Mouse (Mus musculus): ENCODE data around the gene D5Ertd579e.

D5Ertd579e gene

GRCm38 (mm10) chr5:36695461-36696231 lies at the start of gene D5Ertd579e:
Gene D5Ertd579e (minus strand): TSS chr5:36696024.
- peak; percentile 94 for DNase-seq (ENCODE audit: low spot score)

DNA sequence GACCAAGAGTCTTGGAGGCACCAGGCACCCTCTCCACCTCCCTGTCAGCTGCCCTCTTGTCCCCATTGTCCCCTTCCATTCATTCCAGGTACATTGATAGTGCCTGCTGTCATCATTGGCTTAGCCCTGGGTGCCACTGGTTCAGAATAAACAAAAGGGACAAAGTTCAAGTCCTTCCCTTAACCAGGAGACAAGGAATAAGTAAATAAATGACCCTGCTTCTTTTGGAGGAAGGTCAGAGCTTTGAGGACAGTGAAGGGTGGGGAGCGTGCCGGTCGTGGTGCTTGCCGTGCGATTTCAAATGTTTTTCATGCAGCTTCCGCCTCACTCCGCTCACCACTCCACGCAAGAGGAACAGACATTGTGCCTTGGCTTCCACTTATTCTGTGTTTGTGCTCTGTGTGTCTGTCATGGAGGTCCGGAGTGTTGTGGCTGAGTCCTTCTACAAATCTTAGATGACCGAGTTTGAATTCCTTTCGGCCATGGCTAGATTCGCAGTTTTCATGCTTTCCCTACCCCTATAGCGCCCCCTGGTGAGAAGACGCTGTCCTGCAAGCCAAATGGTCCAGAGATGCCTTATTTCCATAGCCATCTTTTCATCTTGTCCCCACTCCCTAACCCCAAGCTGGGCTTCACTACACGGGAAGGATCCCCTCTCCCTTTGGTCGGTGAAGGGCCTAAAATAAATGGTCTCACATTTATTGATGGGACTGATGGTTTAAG lies 46.5 kb upstream of the D5Ertd579e start:
- peak; percentile 75 for DNase-seq (ENCODE audit: low spot score)

DNA sequence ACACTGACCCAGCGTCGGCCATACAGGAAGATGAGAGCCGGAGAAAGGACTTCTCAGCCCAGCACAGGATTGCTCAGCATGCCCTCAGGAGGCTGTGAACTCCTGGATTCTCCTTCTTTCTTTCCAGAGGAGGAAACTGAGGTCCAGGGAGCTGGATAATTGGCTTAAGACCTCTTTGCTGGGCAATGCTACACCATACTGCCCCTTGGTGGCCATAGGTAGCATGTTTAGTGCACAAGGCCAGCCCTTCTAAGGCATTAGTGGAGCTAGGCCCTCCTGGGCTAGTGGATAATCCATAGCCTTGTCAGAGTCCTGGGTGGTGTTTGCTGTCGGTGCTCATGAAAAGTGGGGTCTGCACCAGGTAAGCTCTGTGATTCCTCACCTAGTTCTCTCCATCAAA lies 44.0 kb upstream of the D5Ertd579e start:
- DNase-seq (ENCODE audit: low spot score), result no peak

- no peak for DNase-seq (ENCODE audit: low spot score)
These were observed 43.2 kb upstream of the D5Ertd579e start for GRCm38 (mm10) chr5:36738799-36739615.

- no peak for DNase-seq (ENCODE audit: low spot score)
These were observed 41.9 kb upstream of the D5Ertd579e start for GRCm38 (mm10) chr5:36737765-36738164.

DNA sequence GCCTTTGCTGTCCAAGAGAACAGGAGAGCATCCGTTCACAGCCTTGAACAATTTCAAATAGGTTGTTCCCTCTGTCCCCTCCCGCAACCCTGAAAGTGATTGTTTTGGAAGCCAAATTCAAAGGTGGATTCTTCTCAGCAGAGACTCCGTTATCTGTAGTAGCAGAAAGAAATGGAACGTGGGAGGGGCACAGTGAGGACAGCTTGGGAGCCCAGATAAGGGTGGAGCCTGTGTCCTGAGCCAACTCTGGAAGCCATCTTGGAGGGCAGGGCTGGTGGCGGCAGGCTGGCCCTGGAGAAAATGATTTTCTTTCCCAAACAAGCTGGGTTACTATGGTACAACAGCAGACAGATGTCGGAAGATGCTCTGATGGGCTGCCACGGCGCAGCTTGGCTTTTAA lies 40.2 kb upstream of the D5Ertd579e start:
- peak; percentile 47 for DNase-seq (ENCODE audit: low spot score)

GRCm38 (mm10) chr5:36735106-36735505 lies 39.3 kb upstream of the D5Ertd579e start:
- no peak for DNase-seq (ENCODE audit: low spot score)

- no peak for DNase-seq (ENCODE audit: low spot score)
These were observed 37.6 kb upstream of the D5Ertd579e start for GRCm38 (mm10) chr5:36733405-36733804.

DNA sequence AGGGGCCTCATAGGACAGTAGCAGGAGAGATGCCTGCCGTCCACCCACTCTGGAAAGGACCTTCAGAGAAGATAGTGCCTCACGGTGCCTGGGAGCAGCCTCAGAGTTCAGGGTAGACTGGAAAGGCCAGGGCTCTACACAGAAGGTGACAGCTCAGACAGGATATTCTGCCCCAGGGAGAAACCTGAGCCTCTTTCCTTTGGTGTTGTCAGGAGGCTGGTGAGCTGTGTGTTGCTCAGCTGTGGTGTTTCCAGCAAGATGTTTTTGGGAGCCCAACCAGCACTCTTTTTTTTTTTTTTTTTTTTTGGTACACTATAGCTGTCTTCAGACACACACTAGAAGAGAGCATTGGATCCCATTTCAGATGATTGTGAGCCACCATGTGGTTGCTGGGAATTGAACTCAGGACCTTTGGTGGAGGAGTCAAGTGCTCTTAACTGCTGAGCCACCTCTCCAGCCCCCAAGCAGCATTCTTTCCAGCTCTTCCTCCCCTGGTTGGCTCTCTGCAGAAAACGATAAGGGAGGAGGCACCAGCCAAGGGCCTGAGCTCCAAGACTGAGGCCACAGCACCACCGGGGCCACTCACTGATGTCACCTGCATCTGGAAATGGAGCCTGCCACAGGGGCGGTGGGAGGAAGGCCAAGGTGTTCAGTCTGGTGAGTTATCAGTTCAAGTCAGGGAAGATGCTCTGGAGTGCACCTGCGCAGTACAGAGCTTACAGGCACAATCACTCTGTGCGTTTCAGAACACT lies 36.3 kb upstream of the D5Ertd579e start:
- no peak for DNase-seq (ENCODE audit: low spot score)

- no peak for DNase-seq (ENCODE audit: low spot score)
These were observed 34.9 kb upstream of the D5Ertd579e start for GRCm38 (mm10) chr5:36730689-36731088.

GRCm38 (mm10) chr5:36729923-36730322 lies 34.1 kb upstream of the D5Ertd579e start:
- DNase-seq (ENCODE audit: low spot score), result no peak

DNA sequence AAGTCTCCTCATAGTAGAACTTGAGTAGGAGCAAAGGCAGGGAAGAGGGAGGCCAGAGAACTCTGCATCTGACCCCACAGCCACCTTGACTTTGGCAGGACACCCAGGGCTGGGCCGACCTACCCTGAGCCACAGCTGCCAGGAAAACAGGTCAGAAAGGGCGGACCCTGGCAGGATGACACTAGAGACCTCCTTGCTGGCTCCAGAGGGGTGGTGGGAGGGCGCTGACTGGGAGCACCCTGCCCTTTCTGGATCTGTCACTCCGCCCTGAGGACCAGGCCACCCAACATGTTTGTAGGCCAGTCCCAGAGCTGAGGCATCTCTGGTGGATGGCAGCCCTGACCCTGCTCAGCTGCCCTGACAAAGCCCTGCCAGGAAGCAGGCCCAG lies 33.3 kb upstream of the D5Ertd579e start:
- no peak for DNase-seq (ENCODE audit: low spot score)

- DNase-seq (ENCODE audit: low spot score), result no peak
These were observed 32.7 kb upstream of the D5Ertd579e start for GRCm38 (mm10) chr5:36728403-36729085.

GRCm38 (mm10) chr5:36727776-36728175 lies 32.0 kb upstream of the D5Ertd579e start:
- no peak for DNase-seq (ENCODE audit: low spot score)

DNA sequence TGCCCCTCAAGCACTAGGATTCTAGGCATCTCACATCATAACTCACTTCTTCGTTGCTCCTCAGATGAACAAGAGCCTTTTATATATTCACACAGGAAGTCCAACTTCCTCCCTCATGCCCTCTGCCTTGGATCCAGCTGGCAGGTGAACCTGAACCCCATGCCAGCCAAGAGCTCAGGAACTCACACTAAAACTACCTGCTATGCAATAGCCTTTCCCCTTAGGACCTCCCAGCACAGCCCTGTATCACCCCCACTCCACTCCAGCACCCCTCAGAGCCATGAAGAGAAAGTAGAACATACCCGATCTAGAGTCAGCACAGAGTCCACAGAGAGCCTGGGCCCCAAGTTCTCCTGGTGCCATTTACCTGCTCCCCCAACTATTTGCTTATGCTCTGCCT lies 31.3 kb upstream of the D5Ertd579e start:
- no peak for DNase-seq (ENCODE audit: low spot score)

DNA sequence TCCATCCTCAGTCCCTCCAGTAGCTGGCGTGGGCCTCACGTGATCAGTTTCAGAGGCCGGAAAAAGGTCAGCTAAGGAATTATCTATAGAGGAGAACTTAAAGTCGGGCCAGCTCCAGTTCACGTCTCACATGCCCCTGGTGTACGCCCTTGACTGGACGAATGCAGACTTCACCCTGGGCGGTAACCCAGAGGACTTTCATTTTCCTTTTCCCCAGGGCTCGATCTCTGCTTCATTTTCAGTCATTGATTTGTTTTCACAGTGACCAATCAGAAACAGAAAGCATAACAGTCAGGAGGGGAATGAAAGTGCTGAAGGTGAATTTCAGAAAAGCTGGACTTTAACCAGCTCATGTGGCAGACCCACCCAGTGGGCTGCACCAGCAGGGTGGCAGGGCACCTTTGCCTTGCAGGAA lies 30.6 kb upstream of the D5Ertd579e start:
- no peak for DNase-seq (ENCODE audit: low spot score)

- no peak for DNase-seq (ENCODE audit: low spot score)
These were observed 30.0 kb upstream of the D5Ertd579e start for GRCm38 (mm10) chr5:36725861-36726260.

DNA sequence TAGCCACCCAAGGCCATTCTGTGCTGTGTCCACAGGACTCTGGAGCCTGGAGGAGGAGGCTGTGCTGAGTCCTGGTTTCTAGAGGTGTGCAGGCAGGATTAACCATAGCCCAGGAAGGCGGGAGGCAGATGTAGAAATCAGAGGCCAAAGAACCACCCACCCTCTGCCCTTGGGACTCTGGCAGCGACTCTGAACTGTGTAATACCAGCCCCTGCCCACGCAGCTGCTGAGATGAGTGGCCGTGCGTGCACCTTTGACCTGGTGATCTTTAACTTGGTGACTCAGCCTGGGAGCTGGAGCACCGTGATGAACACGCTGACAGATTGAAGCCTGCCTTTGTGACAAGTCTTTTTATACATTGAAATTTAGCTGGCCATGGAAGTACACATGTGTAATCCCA lies 28.4 kb upstream of the D5Ertd579e start:
- no peak for DNase-seq (ENCODE audit: low spot score)

DNA sequence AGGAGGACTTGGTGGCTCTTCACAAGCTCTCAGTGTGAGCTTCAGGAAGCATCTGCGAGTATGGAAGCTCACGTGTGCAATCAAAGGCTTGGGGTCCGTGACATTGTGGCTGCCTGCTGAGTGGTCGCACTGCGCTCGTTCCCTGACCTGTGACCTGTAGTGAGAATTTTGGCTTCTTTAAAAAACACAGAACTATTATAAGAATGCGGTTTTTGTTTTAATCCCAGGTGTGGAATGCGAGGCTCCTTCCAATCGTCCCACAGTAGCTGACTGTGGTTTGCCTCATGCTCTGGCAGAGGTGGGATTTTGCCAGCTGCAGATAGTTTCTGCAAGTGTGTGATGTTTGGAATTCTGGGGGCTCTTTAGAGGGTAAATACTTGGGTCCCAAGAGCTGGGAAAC lies 27.5 kb upstream of the D5Ertd579e start:
- DNase-seq (ENCODE audit: low spot score), result no peak

- DNase-seq (ENCODE audit: low spot score), result no peak
These were observed 26.6 kb upstream of the D5Ertd579e start for GRCm38 (mm10) chr5:36722415-36722856.

- no peak for DNase-seq (ENCODE audit: low spot score)
These were observed 25.0 kb upstream of the D5Ertd579e start for GRCm38 (mm10) chr5:36720710-36721375.

Measured in ovary, postnatal 36 days (tissue).